Mouse (Mus musculus) neural tube, embryonic 11.5 days (tissue): ENCODE data around the gene Tcf7l1. TPM values are rescaled to one million over a fixed set of nuclear protein-coding genes. Genes with fewer than 3 reads are reported as not detected.

Source experiments
- ATAC-seq: fragments of 200-750 bp; cut with Nextera tagmentation; 2 replicates; pipeline ENCODE4 v1.8.0; 2017; ENCODE audit warnings: moderate number of reproducible peaks, mild to moderate bottlenecking, moderate TSS enrichment, moderate library complexity; ENCODE audit not compliant: insufficient read depth, low FRiP score, low TSS enrichment
- DNase-seq: peaks from one replicate; pipeline ENCODE4 v3.0.0-alpha.2; 2015; ENCODE audit warnings: low spot score
- H3K27ac ChIP-seq: fragments of 300-500 bp; sonication (generic); 2 replicates; pipeline ENCODE4 v1.5.1; 2014; ENCODE audit warnings: low read depth, mild to moderate bottlenecking, low read length
- H3K27me3 ChIP-seq: fragments of 300-500 bp; sonication (generic); 2 replicates; pipeline ENCODE4 v1.6.1; 2014; ENCODE audit warnings: mild to moderate bottlenecking, low read length, mixed read lengths; ENCODE audit not compliant: control insufficient read depth, insufficient read depth
- H3K36me3 ChIP-seq: fragments of 300-500 bp; sonication (generic); 2 replicates; pipeline ENCODE4 v1.6.1; 2014; ENCODE audit warnings: mild to moderate bottlenecking, low read length, moderate library complexity, mixed read lengths; ENCODE audit not compliant: control insufficient read depth, insufficient read depth
- H3K4me1 ChIP-seq: fragments of 300-500 bp; sonication (generic); 2 replicates; pipeline ENCODE4 v1.6.1; 2014; ENCODE audit warnings: low read length, mixed read lengths; ENCODE audit not compliant: control insufficient read depth, insufficient read depth
- H3K4me2 ChIP-seq: fragments of 300-500 bp; sonication (generic); 2 replicates; pipeline ENCODE4 v1.6.1; 2014; ENCODE audit warnings: low read depth, mild to moderate bottlenecking, moderate library complexity
- H3K4me3 ChIP-seq: fragments of 300-500 bp; sonication (generic); 2 replicates; pipeline ENCODE4 v1.5.1; 2014; ENCODE audit warnings: low read depth, low read length
- H3K9ac ChIP-seq: fragments of 300-500 bp; sonication (generic); 2 replicates; pipeline ENCODE4 v1.6.1; 2014; ENCODE audit warnings: mild to moderate bottlenecking, low read length
- H3K9me3 ChIP-seq: fragments of 300-500 bp; sonication (generic); 2 replicates; pipeline ENCODE4 v1.6.1; 2016; ENCODE audit warnings: low read length; ENCODE audit not compliant: control insufficient read depth
- WGBS: fragments of 180-500 bp; shearing (Covaris S2); extraction: QIAGEN DNeasy Blood & Tissue Kit; methylation state at CpG from one replicate; pipeline ENCODE4 v1.1.7; 2014; 5-methylcytosine and 5-hydroxymethylcytosine counted together
- polyA plus RNA-seq: library from polyadenylated mRNA; unstranded; fragments of >200 nt; fragmentation: Nextera tagmentation; extraction: Ambion mirVana; gene quantifications from 2 replicates; pipeline ENCODE4 v1.2.1, GENCODE M21; 2014

Gene Tcf7l1
- polyA plus RNA-seq, 1 experiment from 2014 or later, result 21.8 TPM

DNA sequence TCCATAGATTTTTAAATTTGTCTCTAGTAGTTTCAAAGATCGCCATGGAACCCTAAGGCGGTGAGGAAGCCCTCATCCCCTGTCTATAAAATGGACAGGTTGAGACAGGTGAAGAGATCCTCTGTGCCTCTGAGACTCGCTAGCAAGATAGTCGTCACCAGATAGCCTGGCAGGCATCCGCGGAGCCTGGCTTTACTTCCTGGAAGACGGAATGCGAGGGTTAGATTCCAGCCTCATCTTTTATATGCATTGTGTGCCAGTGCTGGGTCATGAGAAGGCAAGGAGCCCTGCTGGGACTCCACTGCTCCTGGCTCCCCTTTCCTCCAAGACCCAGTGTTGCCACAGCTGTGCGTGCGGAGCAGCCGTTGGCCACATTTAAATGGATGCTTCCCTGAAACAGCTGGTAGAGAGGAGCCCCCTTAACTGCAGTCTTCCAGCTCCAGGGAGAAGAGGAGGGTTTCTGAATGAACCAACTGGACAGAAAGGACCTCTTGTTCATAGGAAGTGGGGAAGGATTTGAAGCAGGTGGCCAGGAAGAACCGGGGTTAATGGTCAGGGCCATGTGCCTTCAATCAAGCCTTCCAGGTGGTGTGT lies 141.0 kb downstream of the Tcf7l1 start:
- Histone ChIP-seq H3K27ac (no peak overlapping the region), H3K4me2 (no peak overlapping the region), H3K9me3 (no peaks in the 10 kb centered on the region), H3K4me1 (no peaks in the 10 kb centered on the region), H3K9ac (no peak overlapping the region), H3K27me3 (no peaks in the 10 kb centered on the region), H3K36me3 (no peaks in the 10 kb centered on the region), H3K4me3 (no peak overlapping the region)
- 49% methylated on average over 12 of the region's 12 CpGs for WGBS
- DNase-seq, result peak; percentile 22
- ATAC-seq, result no peak

DNA sequence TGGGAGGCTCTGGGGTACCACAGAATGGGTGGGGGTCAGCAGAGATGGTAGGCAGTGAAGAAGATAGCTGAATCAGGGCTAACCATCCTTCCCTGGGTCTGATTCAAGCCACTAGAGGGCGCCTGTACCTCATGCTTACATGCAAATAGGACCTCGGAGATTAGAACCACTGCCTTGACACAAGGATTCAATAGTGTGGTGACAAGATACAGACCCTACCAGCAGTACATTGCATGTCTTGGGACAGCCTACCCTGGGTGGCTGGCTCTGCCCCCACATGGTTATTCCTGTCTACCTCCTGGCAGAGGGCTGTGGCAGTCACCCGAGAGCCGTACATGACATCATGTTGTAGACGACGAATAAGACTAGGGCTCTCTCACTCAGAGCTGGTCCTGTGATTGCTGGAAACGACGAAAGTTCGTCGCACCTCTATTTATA lies 141.7 kb downstream of the Tcf7l1 start:
- H3K36me3 ChIP-seq, result no peaks in the 10 kb centered on the region
- no peaks in the 10 kb centered on the region for H3K4me1 ChIP-seq
- no peaks in the 10 kb centered on the region for H3K9me3 ChIP-seq
- WGBS, result 67% methylated on average over 10 of the region's 10 CpGs
- ATAC-seq (0 out of 2 replicates have a peak, but pooled peaks have one; percentile 41), DNase-seq (peak; percentile 73)
- H3K27ac ChIP-seq, result no peak overlapping the region
- H3K4me3 ChIP-seq, result no peak overlapping the region
- H3K27me3 ChIP-seq, result no peaks in the 10 kb centered on the region
- no peak overlapping the region for H3K9ac ChIP-seq
- H3K4me2 ChIP-seq, result no peak overlapping the region

DNA sequence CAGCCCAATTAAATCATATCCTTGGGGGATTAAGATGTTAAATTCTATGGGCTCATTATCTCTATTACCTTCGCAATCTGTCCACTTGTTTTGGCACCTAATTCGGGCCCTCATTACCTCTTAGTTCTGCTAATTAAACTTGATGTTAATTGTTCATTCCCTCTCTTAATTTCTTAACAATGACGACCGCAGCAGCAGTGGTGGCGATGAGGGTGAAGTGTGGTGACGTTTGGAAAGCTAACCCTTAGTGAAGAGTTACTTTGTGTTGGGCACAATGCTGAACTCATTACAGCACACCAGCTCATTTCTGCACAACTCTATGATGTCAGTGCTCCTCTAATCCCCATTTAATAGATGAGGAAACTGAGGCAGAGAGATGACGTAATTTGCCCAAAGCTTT lies 143.7 kb downstream of the Tcf7l1 start:
- Histone ChIP-seq H3K27ac (no peak overlapping the region), H3K27me3 (no peaks in the 10 kb centered on the region), H3K4me3 (no peak overlapping the region), H3K9ac (no peak overlapping the region), H3K4me2 (no peak overlapping the region), H3K4me1 (no peaks in the 10 kb centered on the region), H3K9me3 (no peaks in the 10 kb centered on the region), H3K36me3 (no peaks in the 10 kb centered on the region)
- WGBS, result 90% methylated on average over 7 of the region's 7 CpGs
- DNase-seq, result no peak
- ATAC-seq, result no peak

DNA sequence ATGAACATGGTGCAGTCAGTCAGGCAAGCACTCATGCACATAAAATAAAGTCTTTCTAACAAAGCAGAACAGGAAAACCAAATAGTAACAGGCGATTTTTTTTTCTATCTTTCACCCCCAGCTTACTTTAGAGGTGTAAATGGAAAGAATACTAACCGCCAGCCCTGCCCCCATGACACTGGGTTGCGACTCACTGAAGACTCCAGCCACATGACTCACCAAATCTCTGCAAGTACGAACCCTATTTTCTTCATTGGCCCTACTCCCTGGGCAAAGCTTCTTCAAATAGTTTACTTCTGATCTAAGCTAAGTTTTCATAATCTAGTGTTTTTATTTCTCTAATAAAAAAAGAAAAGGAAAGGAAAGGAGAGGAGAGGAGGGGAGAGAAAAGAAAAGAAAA lies 144.5 kb downstream of the Tcf7l1 start:
- Histone ChIP-seq H3K36me3 (no peaks in the 10 kb centered on the region), H3K9ac (no peak overlapping the region), H3K9me3 (no peaks in the 10 kb centered on the region), H3K27me3 (no peaks in the 10 kb centered on the region), H3K27ac (no peak overlapping the region), H3K4me3 (no peak overlapping the region), H3K4me2 (no peak overlapping the region), H3K4me1 (no peaks in the 10 kb centered on the region)
- ATAC-seq, result no peak
- no peak for DNase-seq
- 84% methylated on average over 4 of the region's 4 CpGs for WGBS

DNA sequence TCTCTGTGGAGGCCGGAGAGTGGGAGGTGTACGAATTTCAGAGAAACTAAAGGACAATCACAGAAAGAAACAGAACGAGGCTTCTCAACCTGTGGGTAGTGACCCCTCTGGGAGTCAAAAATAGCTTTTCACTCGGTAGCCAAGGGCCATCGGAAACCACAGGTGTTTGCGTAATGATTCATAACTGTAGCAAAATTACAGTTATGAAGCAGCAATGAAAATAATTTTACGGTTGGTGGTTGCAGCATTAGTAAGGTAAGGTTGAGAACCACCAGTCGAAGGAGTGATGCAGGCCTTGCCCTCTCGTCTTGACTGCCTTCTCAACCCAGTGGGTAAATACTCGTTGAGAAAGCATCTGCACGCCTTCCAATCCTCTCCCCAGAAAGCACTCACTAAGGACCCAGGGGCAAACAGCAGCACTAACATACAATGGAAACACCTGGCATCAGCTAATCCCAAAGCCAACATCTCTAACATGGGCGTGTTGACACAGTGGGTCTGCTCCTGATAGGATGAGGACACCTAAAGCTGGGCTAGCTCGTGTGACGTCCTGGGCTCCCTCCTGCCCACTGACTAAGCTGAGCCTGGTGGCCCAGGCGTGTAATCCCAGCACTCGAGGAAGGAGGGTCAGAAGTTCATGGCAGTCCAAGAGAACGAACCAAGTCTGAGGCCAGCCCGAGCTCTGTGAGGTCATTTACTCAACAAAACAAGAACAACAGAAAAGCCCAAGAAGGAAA lies 147.7 kb downstream of the Tcf7l1 start:
- Histone ChIP-seq H3K27ac (no peak overlapping the region), H3K9ac (no peak overlapping the region)
- no peak for DNase-seq

DNA sequence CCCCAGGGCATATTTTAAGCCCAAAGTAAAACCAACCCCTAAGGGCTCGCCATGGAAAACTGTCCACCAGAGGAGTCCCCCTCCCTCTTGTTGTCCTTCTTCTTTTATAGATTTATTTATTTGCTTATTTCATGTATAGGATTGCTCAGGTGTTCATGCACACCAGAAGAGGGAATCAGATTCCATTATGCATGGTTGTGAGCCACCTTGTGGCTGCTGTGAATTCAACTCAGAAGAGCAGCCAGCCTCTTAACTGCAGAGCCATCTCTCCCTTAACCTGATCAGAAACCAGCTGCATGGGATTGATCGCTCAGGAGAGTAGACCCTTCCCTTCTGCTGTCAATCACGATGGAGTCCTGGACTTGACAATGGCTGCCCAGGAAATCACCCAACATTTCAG lies 152.1 kb downstream of the Tcf7l1 start:
- H3K27ac ChIP-seq, result no peak overlapping the region

More for the DNA sequence above, 147.7 kb downstream of the Tcf7l1 start:
- Histone ChIP-seq H3K27me3 (no peaks in the 10 kb centered on the region), H3K4me2 (no peak overlapping the region), H3K9me3 (no peaks in the 10 kb centered on the region), H3K36me3 (no peaks in the 10 kb centered on the region), H3K4me1 (no peaks in the 10 kb centered on the region), H3K4me3 (no peak overlapping the region)
- WGBS, result 81% methylated on average over 18 of the region's 18 CpGs
- no peak for ATAC-seq

DNA sequence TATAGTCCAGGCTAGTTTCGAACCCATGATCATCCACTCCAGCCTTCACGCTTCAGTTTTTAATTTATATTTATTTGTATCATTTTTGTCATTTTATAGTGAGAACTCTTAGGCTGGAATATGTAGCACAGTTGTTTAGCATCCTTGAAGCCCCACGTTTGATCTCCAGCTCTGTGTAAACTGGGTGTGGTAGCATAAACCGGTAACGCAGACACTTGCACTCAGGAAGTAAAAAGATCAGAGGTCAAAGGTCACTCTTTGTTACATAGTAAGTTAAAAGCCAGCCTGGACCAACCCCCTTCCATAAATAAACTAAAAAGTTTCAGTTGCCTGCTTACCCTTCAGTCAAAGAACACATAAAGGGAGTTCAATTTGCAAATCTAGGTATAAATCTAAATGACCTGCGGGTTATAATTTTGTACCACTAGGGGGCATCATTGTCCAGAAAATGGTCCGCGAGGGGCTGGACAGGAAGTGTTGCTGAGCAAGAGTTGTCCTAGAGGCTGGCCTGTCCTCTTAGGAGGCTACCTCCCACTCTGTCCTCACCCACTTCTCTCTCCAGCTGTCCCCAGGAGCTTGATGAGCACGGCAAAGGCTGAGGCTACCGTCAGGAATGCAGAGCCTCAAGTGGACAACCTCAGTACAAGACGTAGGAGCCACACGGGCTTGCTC lies 153.2 kb downstream of the Tcf7l1 start:
- Histone ChIP-seq H3K4me3 (no peak overlapping the region), H3K4me1 (no peaks in the 10 kb centered on the region), H3K4me2 (no peak overlapping the region), H3K36me3 (no peaks in the 10 kb centered on the region), H3K9me3 (no peaks in the 10 kb centered on the region), H3K27ac (no peak overlapping the region), H3K9ac (no peak overlapping the region), H3K27me3 (no peaks in the 10 kb centered on the region)
- peak; percentile 63 for DNase-seq
- 54% methylated on average over 12 of the region's 12 CpGs for WGBS
- ATAC-seq, result peak; percentile 60

More for the DNA sequence above, 152.1 kb downstream of the Tcf7l1 start:
- H3K4me2 ChIP-seq, result no peak overlapping the region
- ATAC-seq (no peak), DNase-seq (no peak)
- no peaks in the 10 kb centered on the region for H3K27me3 ChIP-seq
- no peak overlapping the region for H3K4me3 ChIP-seq
- 86% methylated on average over 3 of the region's 3 CpGs for WGBS
- H3K4me1 ChIP-seq, result no peaks in the 10 kb centered on the region
- no peak overlapping the region for H3K9ac ChIP-seq
- H3K9me3 ChIP-seq, result no peaks in the 10 kb centered on the region
- H3K36me3 ChIP-seq, result no peaks in the 10 kb centered on the region

DNA sequence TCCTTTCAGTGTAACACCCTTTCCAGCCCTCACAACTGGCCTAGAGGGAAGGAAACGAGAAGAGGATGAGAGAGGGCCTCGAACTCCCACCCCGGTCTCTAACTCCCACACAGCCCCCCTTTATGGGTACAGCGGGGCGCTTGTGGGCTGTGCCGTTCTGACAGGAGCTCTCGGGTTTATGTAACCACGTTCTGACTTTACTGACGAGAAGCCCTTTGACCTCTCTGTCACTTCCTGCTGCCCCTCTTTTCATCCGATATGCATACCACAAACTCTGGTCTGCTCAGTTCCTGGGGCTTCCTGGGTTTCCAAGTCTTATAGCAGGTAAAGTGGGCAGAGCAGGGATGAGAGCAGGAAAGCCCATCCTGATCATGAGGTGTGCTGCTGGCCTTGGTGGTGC lies 154.7 kb downstream of the Tcf7l1 start:
- Histone ChIP-seq H3K36me3 (no peaks in the 10 kb centered on the region), H3K4me3 (no peak overlapping the region), H3K4me1 (no peaks in the 10 kb centered on the region), H3K4me2 (no peak overlapping the region), H3K9ac (no peak overlapping the region), H3K27ac (no peak overlapping the region), H3K9me3 (no peaks in the 10 kb centered on the region), H3K27me3 (no peaks in the 10 kb centered on the region)
- DNase-seq, result no peak
- no peak for ATAC-seq
- WGBS, result 87% methylated on average over 10 of the region's 10 CpGs
